Mouse (Mus musculus) ES-CJ7 (cell line): ENCODE data around the gene Sgcb.
"Not testable (repeated sequence)": the region's sequence is repeated elsewhere in the genome, so short reads cannot be mapped to it uniquely, and the experiment has no call there.

Experiments
- DNase-seq: peaks from one replicate; pipeline ENCODE4 v3.0.0; 2011; ENCODE audit warnings: low read depth, low spot score

The Sgcb gene

GRCm38 (mm10) chr5:73633141-73633540 lies 14.4 kb downstream of the Sgcb start:
- peak; percentile 82 for DNase-seq

- peak; percentile 71 for DNase-seq
These were observed 15.3 kb downstream of the Sgcb start, which contains the start of gene Lrrc66 for GRCm38 (mm10) chr5:73632291-73632690. Gene Lrrc66 (minus strand): TSS chr5:73632526.

GRCm38 (mm10) chr5:73631001-73631558 lies 16.5 kb downstream of the Sgcb start:
- DNase-seq = no peak

GRCm38 (mm10) chr5:73630141-73630540 lies 17.4 kb downstream of the Sgcb start:
- DNase-seq = no peak

- DNase-seq = no peak
These were observed 19.6 kb downstream of the Sgcb start for GRCm38 (mm10) chr5:73627991-73628390.

- no peak for DNase-seq
These were observed 20.0 kb downstream of the Sgcb start for GRCm38 (mm10) chr5:73627559-73627958.

- DNase-seq = no peak
These were observed 20.7 kb downstream of the Sgcb start for GRCm38 (mm10) chr5:73626842-73627241.

- DNase-seq = no peak
These were observed 22.1 kb downstream of the Sgcb start for GRCm38 (mm10) chr5:73625505-73625904.

GRCm38 (mm10) chr5:73618969-73619368 lies 28.6 kb downstream of the Sgcb start:
- DNase-seq = no peak

GRCm38 (mm10) chr5:73615211-73615610 lies 32.4 kb downstream of the Sgcb start:
- DNase-seq = no peak

- no peak for DNase-seq
These were observed 34.3 kb downstream of the Sgcb start for GRCm38 (mm10) chr5:73613296-73613695.

- no peak for DNase-seq
These were observed 36.5 kb downstream of the Sgcb start for GRCm38 (mm10) chr5:73611071-73611470.

- no peak for DNase-seq
These were observed 42.6 kb downstream of the Sgcb start for GRCm38 (mm10) chr5:73604964-73605363.

- no peak for DNase-seq
These were observed 43.0 kb downstream of the Sgcb start for GRCm38 (mm10) chr5:73604542-73604941.

- no peak for DNase-seq
These were observed 44.7 kb downstream of the Sgcb start for GRCm38 (mm10) chr5:73602865-73603264.

GRCm38 (mm10) chr5:73601361-73601763 lies 46.2 kb downstream of the Sgcb start:
- DNase-seq = no peak

- DNase-seq = no peak
These were observed 47.6 kb downstream of the Sgcb start for GRCm38 (mm10) chr5:73599991-73600390.

GRCm38 (mm10) chr5:73598943-73599695 lies 48.5 kb downstream of the Sgcb start:
- peak; percentile 34 for DNase-seq

- DNase-seq = no peak
These were observed 60.5 kb downstream of the Sgcb start for GRCm38 (mm10) chr5:73587119-73587518.

- no peak for DNase-seq
These were observed 61.0 kb downstream of the Sgcb start for GRCm38 (mm10) chr5:73586597-73586996.

- peak; percentile 6 for DNase-seq
These were observed 62.1 kb downstream of the Sgcb start for GRCm38 (mm10) chr5:73585212-73586115.

GRCm38 (mm10) chr5:73584011-73584410 lies 63.6 kb downstream of the Sgcb start:
- DNase-seq = not testable (repeated sequence)
